Mouse (Mus musculus): ENCODE results near the gene Ldha. TPM values are rescaled to one million over a fixed set of nuclear protein-coding genes. Genes with fewer than 3 reads are reported as not detected.

The Ldha gene
- total RNA-seq, 2 experiments from 2014 or later, result 768 to 793 TPM

DNA sequence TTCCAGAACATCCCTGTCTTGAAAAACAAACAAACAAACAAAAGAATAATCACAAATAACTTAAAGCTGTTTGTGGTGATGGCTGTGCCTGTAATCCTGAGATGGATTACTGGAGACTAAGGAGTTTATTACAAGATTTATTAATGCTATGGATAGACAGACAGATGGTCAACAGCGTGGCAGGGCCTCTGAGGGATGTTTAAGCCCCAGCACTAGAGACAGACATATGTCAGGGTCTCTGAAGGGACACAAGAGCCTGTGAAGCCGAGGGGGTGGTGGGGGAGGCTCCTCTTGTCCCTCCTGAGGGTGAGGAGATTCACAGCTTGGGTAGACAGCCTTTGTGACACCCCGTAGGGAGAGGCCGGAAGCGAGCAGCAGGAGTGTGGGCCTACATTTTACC is 4.2 kb upstream of the Ldha start:
- no peak for DNase-seq

GRCm38 (mm10) chr7:46838104-46838671 is 3.1 kb upstream of the Ldha start:
- DNase-seq, result peak; percentile 69 to 80

DNA sequence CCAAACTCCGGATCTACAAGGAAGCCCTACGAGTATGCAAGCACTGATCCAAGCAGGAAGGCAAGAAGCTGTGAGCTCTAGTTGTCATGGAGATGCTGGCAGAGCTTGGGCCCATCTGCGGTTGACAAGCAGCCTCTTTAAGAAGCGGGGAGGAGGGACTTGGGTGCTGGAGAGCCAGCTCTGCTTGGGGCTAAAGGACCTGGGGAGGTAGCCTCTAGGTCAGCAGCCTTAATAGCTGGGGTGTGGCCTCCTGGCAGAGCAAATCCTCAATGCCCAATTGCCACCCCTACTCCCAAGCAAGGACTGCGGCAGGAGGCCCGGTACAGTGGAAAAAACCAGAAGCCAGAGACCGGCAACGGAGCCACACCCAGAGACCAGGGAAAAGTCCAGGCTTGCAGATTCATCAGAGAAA is 2.4 kb upstream of the Ldha start:
- peak; percentile 78 to 90 for DNase-seq

GRCm38 (mm10) chr7:46839446-46839845 is 1.8 kb upstream of the Ldha start:
- peak in 1 of 2 experiments; percentile 45 for DNase-seq

DNA sequence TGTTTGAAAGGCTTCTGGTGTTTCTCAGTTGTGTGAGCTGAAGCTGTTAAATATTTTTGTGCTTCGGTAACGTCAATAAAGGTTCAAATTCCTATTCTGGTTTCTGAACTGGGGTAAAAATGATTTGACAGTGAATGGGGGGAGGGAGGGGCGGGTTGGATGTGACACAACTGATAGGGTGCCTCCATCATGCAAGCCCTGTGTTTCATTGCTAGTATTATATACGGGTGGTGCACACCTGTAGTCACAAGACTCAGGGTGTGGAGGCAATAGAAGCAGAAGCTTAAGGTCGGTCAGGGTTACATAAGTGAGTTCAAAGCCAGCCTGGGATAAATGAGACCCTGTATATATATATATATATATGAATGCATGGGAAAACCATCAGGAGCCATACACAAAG is 1.4 kb upstream of the Ldha start:
- DNase-seq, result no peak

- no peak for DNase-seq
Measured at GRCm38 (mm10) chr7:46840326-46840725, 949 bp upstream of the Ldha start.

DNA sequence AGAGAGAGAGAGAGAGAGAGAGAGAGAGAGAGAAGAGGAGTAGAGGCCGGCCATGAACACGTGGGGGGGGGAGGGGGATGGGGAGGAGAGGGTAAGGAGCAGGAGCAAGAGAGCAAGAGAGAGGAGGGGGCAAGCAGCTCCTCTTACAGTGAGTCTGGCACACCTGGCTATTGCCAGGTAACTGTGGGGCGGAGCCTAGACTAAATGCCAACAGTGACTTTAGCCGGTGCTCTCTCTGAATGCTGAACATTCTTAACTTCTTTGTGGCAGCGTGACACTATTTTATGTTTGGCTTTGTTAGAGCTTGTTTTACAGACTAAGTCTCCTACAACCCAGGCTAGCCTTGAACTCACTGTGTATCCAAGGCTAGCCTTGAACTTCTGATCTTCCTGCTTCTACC is 1.0 kb downstream of the Ldha start:
- no peak for DNase-seq

- no peak for DNase-seq
Measured at GRCm38 (mm10) chr7:46843576-46843975, 2.3 kb downstream of the Ldha start.

- peak; percentile 95 to 96 for DNase-seq
Measured at GRCm38 (mm10) chr7:46845211-46845977, 4.1 kb downstream of the Ldha start.

GRCm38 (mm10) chr7:46845978-46846485 is 4.8 kb downstream of the Ldha start:
- DNase-seq, result no peak

- peak; percentile 77 for DNase-seq
Measured at GRCm38 (mm10) chr7:46846486-46847244, 5.4 kb downstream of the Ldha start.

DNA sequence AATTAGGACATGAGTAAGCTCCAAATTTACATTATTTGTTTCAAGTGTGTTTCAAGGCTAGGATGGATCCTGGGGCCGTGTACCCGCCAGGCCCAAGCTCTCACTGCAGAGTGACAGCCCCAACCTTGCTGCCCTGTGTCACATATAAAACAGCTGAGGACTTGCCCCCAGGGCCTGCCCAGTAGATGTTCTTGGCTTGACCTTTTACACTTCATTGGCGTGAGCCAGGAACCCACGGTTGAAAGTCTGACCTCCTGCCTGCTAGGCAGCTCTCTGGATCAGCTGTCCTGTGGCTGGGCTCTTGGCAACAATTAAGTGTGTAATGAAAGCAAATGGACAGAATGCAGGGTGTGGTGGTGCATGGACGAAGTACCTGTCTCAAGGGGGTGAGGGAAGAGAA is 8.0 kb downstream of the Ldha start:
- DNase-seq, result peak in 1 of 2 experiments; percentile 27

GRCm38 (mm10) chr7:46851026-46851425 is 9.8 kb downstream of the Ldha start:
- DNase-seq, result no peak

DNA sequence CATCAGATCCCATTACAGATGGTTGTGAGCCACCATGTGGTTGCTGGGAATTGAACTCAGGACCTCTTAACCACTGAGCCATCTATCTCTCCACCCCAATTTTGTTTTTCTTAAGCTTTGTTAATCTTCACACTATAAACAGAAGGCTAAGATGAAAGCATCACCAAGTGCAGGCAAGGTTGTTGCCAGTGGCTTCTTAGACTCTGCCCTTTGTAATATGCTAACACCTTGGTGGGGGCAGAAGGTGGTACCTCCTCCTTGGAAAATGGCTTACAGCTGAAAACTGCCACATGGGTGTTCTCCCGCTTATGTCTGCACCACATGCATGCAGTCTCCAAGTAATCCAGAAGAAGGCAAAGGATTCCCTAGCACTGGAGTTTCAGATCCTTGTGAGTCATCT is 11.4 kb downstream of the Ldha start:
- DNase-seq, result no peak

DNA sequence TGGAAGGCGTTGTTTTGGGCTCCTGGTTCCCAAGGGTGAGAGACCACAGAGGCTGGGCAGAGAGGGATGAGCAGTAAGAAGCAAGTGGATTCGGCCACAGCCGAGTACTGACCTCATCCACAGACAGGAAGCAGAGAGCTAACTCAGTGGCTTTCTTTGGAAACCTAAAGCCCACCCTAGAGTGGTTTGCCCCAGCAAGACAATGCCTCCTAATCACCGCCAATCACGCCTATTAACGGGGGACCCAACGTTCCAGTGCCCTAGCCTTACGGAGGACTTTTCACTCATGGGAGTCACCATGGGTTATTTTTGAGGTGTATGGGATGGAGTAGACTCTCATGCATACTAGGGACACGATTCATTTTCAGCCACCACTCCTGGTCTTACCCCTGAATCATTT is 12.1 kb downstream of the Ldha start:
- DNase-seq, result no peak

- DNase-seq, result no peak
Measured at GRCm38 (mm10) chr7:46855866-46856560, 14.7 kb downstream of the Ldha start.

DNA sequence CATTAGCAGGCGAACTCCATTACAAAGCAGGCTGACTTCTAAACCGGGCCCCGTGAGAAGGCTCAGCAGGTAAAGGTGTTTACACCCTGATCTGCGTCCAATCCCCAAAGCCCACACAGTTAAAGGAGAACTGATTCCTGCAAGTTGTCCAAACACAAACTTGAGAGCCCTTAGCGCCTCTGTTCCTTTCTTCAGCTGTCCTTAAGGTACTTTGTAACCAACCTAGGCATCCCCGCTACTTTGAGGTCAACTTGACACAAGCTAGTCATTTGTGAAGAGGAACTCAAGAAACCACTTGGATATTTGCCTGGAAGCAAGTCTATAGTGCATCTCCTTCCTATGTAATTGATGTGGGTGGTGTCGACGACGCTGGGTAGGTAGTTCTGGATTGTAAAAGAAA is 16.2 kb downstream of the Ldha start:
- DNase-seq, result no peak

GRCm38 (mm10) chr7:46859031-46859430 is 17.8 kb downstream of the Ldha start:
- no peak for DNase-seq

- no peak for DNase-seq
Measured at GRCm38 (mm10) chr7:46860996-46861395, 19.7 kb downstream of the Ldha start, which contains the start of gene Ldhc. TSS of gene Ldhc (plus strand) at chr7:46861203.

GRCm38 (mm10) chr7:46871988-46872387 is 30.7 kb downstream of the Ldha start:
- DNase-seq, result no peak

DNA sequence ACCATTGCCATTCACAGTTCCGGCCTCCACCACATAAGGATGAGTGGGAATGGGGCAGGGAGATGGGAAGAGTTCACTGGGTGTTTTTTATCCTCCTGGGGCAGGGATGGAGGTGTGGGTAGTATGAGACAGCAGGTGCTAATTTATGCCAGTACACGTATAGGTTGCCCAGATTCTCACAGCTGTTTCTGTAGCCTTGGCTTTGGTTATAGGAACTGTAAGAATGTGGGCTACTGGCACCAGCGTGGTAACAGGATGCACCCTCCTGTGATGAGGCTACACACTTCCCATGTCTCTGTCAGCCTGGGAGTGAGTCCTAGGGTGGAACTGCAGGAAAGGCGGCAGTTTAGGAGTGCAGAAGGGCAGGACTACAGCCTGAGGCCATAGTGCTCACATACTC is 35.6 kb downstream of the Ldha start:
- no peak for DNase-seq

DNA sequence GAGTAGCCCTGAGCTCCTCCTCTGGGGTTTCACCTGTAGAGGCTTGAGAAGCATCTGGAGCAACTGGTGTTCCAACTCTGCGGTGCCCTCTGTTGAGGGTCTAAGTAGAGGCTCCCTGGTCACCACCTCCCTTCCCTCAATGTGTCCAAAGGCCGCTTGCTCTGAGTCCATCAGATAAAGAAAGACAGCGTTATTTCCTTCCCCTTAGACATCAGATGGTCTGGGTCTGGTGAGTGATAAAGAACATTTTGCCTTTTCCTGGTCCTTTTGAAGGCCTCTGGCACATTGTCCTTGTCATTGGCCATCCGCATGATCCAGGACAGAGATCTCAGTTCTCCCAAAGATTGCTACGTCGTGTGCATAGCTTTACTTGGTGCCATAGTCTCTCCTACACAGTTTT is 36.0 kb downstream of the Ldha start:
- no peak for DNase-seq

Data from heart, adult 18-20 months (tissue).